Mouse (Mus musculus): Measurements from ENCODE around the gene Rhox4c.
"Not testable (repeated sequence)": the region's sequence is repeated elsewhere in the genome, so short reads cannot be mapped to it uniquely, and the experiment has no call there.

DNA sequence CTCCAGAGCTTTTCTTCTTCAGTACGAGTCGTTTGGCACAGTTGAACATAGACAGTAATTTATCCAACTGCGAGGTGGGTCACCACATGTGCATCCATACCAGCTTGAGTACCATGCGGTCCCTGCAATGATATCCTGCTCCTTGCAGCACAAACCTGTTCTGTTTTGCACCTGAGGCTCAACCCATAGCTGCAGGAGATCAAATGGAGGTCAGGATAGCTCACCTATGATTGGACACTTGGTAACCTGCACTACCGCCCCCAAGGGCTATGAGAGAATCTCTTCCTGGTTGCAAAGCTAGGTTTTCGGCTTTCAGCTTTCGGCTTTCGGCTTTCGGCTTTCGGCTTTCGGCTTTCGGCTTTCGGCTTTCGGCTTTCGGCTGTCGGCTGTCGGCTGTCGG is 33.9 kb downstream of the Rhox4c start, which contains the start of gene Rhox4d:
- not testable (repeated sequence) for TF ChIP-seq TAL1, GATA1 (IDR thresholded peaks at IDR 0.05; ENCODE audit: low read length)
